In the genomic region with DNA sequence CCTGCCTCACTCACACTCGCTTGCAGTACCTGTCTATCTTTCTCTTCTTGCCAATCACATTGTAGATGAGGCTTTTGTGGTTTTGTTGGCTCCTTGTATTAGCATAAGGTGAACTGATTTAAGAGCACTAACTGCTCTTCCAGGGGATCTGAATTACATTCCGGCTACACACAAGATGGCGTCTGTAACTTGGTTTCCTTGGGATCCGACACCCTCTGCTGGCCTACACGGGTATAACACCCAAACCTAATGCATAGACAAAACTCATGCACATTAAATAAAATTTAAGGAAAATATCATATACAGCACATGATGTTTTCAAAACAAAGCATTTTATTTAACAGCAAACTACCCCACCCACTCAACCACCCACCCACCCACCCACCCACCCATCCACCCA, we compare ENCODE assay signal across 15 mouse cellular contexts. TPM values are rescaled to one million over a fixed set of nuclear protein-coding genes. Genes with fewer than 3 reads are reported as not detected.
DNase-seq lines count a peak whose midpoint lies in the region; ATAC-seq and TF ChIP-seq lines count a peak whose summit lies in the region.
"Had no signal": no experiment of that assay in that cellular context is flagged by ENCODE, and none has a peak within 500 bp of the region (broad histone marks: within the 10 kb centered on the region; RNA-seq: fewer than 3 reads in every experiment).

No protein-coding gene starts in this region.

- no peak overlapping the region for H3K4me2 ChIP-seq in midbrain, postnatal 0 days (ENCODE audit: low read depth, low read length, poor library complexity, severe bottlenecking)
- H3K4me2 ChIP-seq: hindbrain, embryonic 12.5 days; midbrain, embryonic 15.5 days had no signal

- no peak overlapping the region for H3K27ac ChIP-seq in kidney, adult 2 months (ENCODE audit: insufficient read depth, low read depth, low read length)
- no peak overlapping the region for H3K27ac ChIP-seq in midbrain, postnatal 0 days (ENCODE audit: low read depth, low read length)
- no peak overlapping the region for H3K27ac ChIP-seq in midbrain, embryonic 10.5 days (replicated peaks)
- H3K27ac ChIP-seq: hindbrain, embryonic 12.5 days; midbrain, embryonic 15.5 days had no signal

- no peaks in the 10 kb centered on the region for H3K4me1 ChIP-seq in kidney, adult 2 months (ENCODE audit: control insufficient read depth, insufficient read depth, low read length)
- H3K4me1 ChIP-seq in midbrain, postnatal 0 days (ENCODE audit: insufficient read depth, low read length) = no peaks in the 10 kb centered on the region
- no peaks in the 10 kb centered on the region for H3K4me1 ChIP-seq in midbrain, embryonic 10.5 days
- H3K4me1 ChIP-seq: hindbrain, embryonic 12.5 days; midbrain, embryonic 15.5 days had no signal

- 0 out of 2 replicates have a peak, but pooled peaks have one; percentile 18 for TF ChIP-seq CTCF in kidney, adult 2 months (conservative IDR thresholded peaks at IDR 0.05; ENCODE audit: insufficient read depth, insufficient read length, low read depth, low read length)
- TF ChIP-seq CTCF in midbrain, postnatal 0 days (IDR thresholded peaks at IDR 0.05) = peak; percentile 55

- H3K36me3 ChIP-seq in kidney, adult 2 months (ENCODE audit: control insufficient read depth, insufficient read depth, low read length) = no peaks in the 10 kb centered on the region
- H3K36me3 ChIP-seq in midbrain, postnatal 0 days (ENCODE audit: insufficient read depth, low read length) = no peaks in the 10 kb centered on the region
- H3K36me3 ChIP-seq in midbrain, embryonic 10.5 days = peaks cover under 1% of the 10 kb centered on the region; the same call in 1 of the 2 replicates
- H3K36me3 ChIP-seq: hindbrain, embryonic 12.5 days; midbrain, embryonic 15.5 days had no signal

- no peak for ATAC-seq in midbrain, postnatal 0 days (ENCODE audit: low FRiP score)
- ATAC-seq: midbrain, embryonic 15.5 days had no signal

- no peaks in the 10 kb centered on the region for H3K27me3 ChIP-seq in kidney, adult 2 months (replicated peaks; ENCODE audit: control insufficient read depth, insufficient read depth, low read length)
- H3K27me3 ChIP-seq in midbrain, postnatal 0 days (ENCODE audit: insufficient read depth, low read length) = no peaks in the 10 kb centered on the region
- H3K27me3 ChIP-seq in midbrain, embryonic 10.5 days (ENCODE audit: low read depth, poor library complexity, severe bottlenecking) = no peaks in the 10 kb centered on the region
- H3K27me3 ChIP-seq: hindbrain, embryonic 12.5 days; midbrain, embryonic 15.5 days had no signal

- no peaks in the 10 kb centered on the region for H3K9me3 ChIP-seq in midbrain, postnatal 0 days (ENCODE audit: low read length)
- no peaks in the 10 kb centered on the region for H3K9me3 ChIP-seq in midbrain, embryonic 10.5 days (replicated peaks)
- H3K9me3 ChIP-seq: hindbrain, embryonic 12.5 days; midbrain, embryonic 15.5 days had no signal

- WGBS in kidney, adult 2 months = 57% methylated on average over 5 of the region's 5 CpGs
- WGBS in midbrain, postnatal 0 days = 65% methylated on average over 5 of the region's 5 CpGs
- whole genome bisulfite sequencing in midbrain, embryonic 10.5 days = 75% methylated on average over 5 of the region's 5 CpGs

- H3K4me3 ChIP-seq in kidney, adult 2 months (ENCODE audit: insufficient read depth, low read depth, low read length) = no peak overlapping the region
- no peak overlapping the region for H3K4me3 ChIP-seq in midbrain, postnatal 0 days (ENCODE audit: low read depth, low read length)
- no peak overlapping the region for H3K4me3 ChIP-seq in midbrain, embryonic 10.5 days
- H3K4me3 ChIP-seq: hindbrain, embryonic 12.5 days; midbrain, embryonic 15.5 days had no signal

- DNase-seq in adrenal gland, postnatal 10 days = peak; percentile 5
- no peak for DNase-seq in adrenal gland, postnatal 25 days
- no peak for DNase-seq in kidney, adult 2 months
- no peak for DNase-seq in kidney, postnatal 10 days
- DNase-seq in midbrain, postnatal 0 days (ENCODE audit: low spot score) = no peak
- no peak for DNase-seq in midbrain, embryonic 10.5 days (ENCODE audit: low spot score)
- peak; percentile 31 for DNase-seq in mesoderm, embryonic 11.5 days (ENCODE audit: low read depth, low spot score)
- DNase-seq in heart, postnatal 14 days = no peak

- intact Hi-C loops in heart, postnatal 14 days (cut with DNase I) = no loop called here

- TF ChIP-seq POLR2A in kidney, adult 2 months (IDR thresholded peaks at IDR 0.05; ENCODE audit: low read depth, low read length) = no peak

- H3K9ac ChIP-seq in midbrain, postnatal 0 days (replicated peaks; ENCODE audit: low read length, poor library complexity, severe bottlenecking) = no peak overlapping the region
- H3K9ac ChIP-seq: hindbrain, embryonic 12.5 days; midbrain, embryonic 15.5 days had no signal

RNA-seq across cellular contexts. Expression of gene Gm26992, which starts 38.2 kb away (rescaled TPM):
- not detected for total RNA-seq in adrenal gland, postnatal 10 days (2021)
- total RNA-seq in adrenal gland, postnatal 25 days (2021) = 2.6 TPM in 1 of 2 replicates, not detected in the other
- polyA plus RNA-seq in kidney, adult 2 months (2012; rRNA removed) = not detected in 2 replicates
- total RNA-seq in midbrain, postnatal 0 days (2014; rRNA removed) = 2.0 TPM in 1 of 2 replicates, not detected in the other
- 0.63 TPM in 1 of 2 replicates, not detected in the other for polyA plus RNA-seq in midbrain, postnatal 0 days (2015; fragmentation: Nextera tagmentation; extraction: Ambion mirVana)
- polyA plus RNA-seq in midbrain, embryonic 10.5 days (2016; fragmentation: Nextera tagmentation; extraction: Ambion mirVana) = not detected in 2 replicates
- not detected for total RNA-seq in heart, postnatal 14 days (2021)
- total RNA-seq: layer of hippocampus, adult 18-20 months had no signal
- polyA plus RNA-seq: gonadal fat pad, adult 2 months; hindbrain, embryonic 12.5 days; limb, embryonic 14.5 days; midbrain, embryonic 15.5 days; spleen, adult 2 months; thymus, postnatal 0 days had no signal

RNA-seq across cellular contexts. Expression of gene Tsx, which starts 45.8 kb away (rescaled TPM):
- total RNA-seq in adrenal gland, postnatal 10 days (2021) = under 1 TPM in 1 of 2 experiments, not detected in 1; 0.64 TPM
- total RNA-seq in adrenal gland, postnatal 25 days (2021) = not detected in 2 replicates
- 0.13 and 0.16 TPM in 2 replicates for polyA plus RNA-seq in kidney, adult 2 months (2012; rRNA removed)
- not detected in 2 replicates for total RNA-seq in midbrain, postnatal 0 days (2014; rRNA removed)
- polyA plus RNA-seq in midbrain, postnatal 0 days (2015; fragmentation: Nextera tagmentation; extraction: Ambion mirVana) = 0.20 and 0.21 TPM in 2 replicates
- 0.34 and 0.35 TPM in 2 replicates for polyA plus RNA-seq in midbrain, embryonic 10.5 days (2016; fragmentation: Nextera tagmentation; extraction: Ambion mirVana)
- not detected for total RNA-seq in heart, postnatal 14 days (2021)
- total RNA-seq: layer of hippocampus, adult 18-20 months had no signal
- polyA plus RNA-seq: gonadal fat pad, adult 2 months; hindbrain, embryonic 12.5 days; spleen, adult 2 months had no signal

Comparison
In these comparisons a context has a peak if more than half of its experiments do, and no peak if none do; other contexts are left out.
1. DNase-seq: peak in adrenal gland, postnatal 10 days (single experiment) and mesoderm, embryonic 11.5 days (single experiment); none in adrenal gland, postnatal 25 days (single experiment), kidney, adult 2 months (single experiment), kidney, postnatal 10 days (single experiment), midbrain, postnatal 0 days (single experiment), midbrain, embryonic 10.5 days (single experiment) and heart, postnatal 14 days (0 of 2).